Mouse (Mus musculus) neural tube, embryonic 11.5 days (tissue): ENCODE results near the gene Clcn5. TPM values are rescaled to one million over a fixed set of nuclear protein-coding genes. Genes with fewer than 3 reads are reported as not detected.

Experiments used
- ATAC-seq: fragments of 200-750 bp; cut with Nextera tagmentation; 2 replicates; pipeline ENCODE4 v1.8.0; 2017; ENCODE audit warnings: moderate number of reproducible peaks, mild to moderate bottlenecking, moderate TSS enrichment, moderate library complexity; ENCODE audit not compliant: insufficient read depth, low FRiP score, low TSS enrichment
- DNase-seq: peaks from one replicate; pipeline ENCODE4 v3.0.0-alpha.2; 2015; ENCODE audit warnings: low spot score
- H3K27ac ChIP-seq: fragments of 300-500 bp; sonication (generic); 2 replicates; pipeline ENCODE4 v1.5.1; 2014; ENCODE audit warnings: low read depth, mild to moderate bottlenecking, low read length
- H3K27me3 ChIP-seq: fragments of 300-500 bp; sonication (generic); 2 replicates; pipeline ENCODE4 v1.6.1; 2014; ENCODE audit warnings: mild to moderate bottlenecking, low read length, mixed read lengths; ENCODE audit not compliant: control insufficient read depth, insufficient read depth
- H3K36me3 ChIP-seq: fragments of 300-500 bp; sonication (generic); 2 replicates; pipeline ENCODE4 v1.6.1; 2014; ENCODE audit warnings: mild to moderate bottlenecking, low read length, moderate library complexity, mixed read lengths; ENCODE audit not compliant: control insufficient read depth, insufficient read depth
- H3K4me1 ChIP-seq: fragments of 300-500 bp; sonication (generic); 2 replicates; pipeline ENCODE4 v1.6.1; 2014; ENCODE audit warnings: low read length, mixed read lengths; ENCODE audit not compliant: control insufficient read depth, insufficient read depth
- H3K4me2 ChIP-seq: fragments of 300-500 bp; sonication (generic); 2 replicates; pipeline ENCODE4 v1.6.1; 2014; ENCODE audit warnings: low read depth, mild to moderate bottlenecking, moderate library complexity
- H3K4me3 ChIP-seq: fragments of 300-500 bp; sonication (generic); 2 replicates; pipeline ENCODE4 v1.5.1; 2014; ENCODE audit warnings: low read depth, low read length
- H3K9ac ChIP-seq: fragments of 300-500 bp; sonication (generic); 2 replicates; pipeline ENCODE4 v1.6.1; 2014; ENCODE audit warnings: mild to moderate bottlenecking, low read length
- H3K9me3 ChIP-seq: fragments of 300-500 bp; sonication (generic); 2 replicates; pipeline ENCODE4 v1.6.1; 2016; ENCODE audit warnings: low read length; ENCODE audit not compliant: control insufficient read depth
- WGBS: fragments of 180-500 bp; shearing (Covaris S2); extraction: QIAGEN DNeasy Blood & Tissue Kit; methylation state at CpG from one replicate; pipeline ENCODE4 v1.1.7; 2014; 5-methylcytosine and 5-hydroxymethylcytosine counted together
- polyA plus RNA-seq: library from polyadenylated mRNA; unstranded; fragments of >200 nt; fragmentation: Nextera tagmentation; extraction: Ambion mirVana; gene quantifications from 2 replicates; pipeline ENCODE4 v1.2.1, GENCODE M21; 2014

The Clcn5 gene
- polyA plus RNA-seq, 1 experiment from 2014 or later = 24.5 TPM

DNA sequence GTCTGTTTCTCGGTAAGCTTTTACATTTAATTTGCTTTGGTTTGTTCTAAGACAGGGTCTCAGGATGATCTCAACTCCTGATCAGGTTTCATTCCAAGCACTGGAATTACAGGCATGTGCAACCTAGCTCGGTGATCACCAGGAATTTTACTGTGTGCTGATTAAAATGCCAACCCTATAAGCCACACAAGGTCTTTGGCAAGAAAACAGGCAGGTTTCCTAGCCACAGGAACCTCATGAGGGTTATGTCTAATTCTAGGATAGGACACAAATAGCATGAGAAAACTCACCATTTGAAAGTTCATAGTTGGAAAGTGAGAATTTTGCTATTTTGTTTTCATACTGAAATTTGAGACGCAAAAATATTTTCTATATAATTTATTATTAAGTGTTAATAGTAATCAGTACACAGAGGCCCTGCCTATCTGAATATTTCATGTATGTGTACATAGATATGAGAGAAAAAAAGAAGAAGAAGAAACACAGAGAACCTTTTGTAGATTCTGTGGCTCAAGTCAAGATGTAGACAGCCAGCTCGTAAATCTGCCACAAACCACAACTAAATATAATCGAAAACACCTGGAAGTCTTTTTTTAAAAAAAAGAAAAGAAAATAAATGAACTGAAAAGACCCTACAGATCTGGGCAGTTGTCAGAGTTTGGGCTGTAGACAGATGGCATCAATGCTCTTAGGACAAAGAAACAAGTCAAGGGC, 58.6 kb downstream of the Clcn5 start:
- no peaks in the 10 kb centered on the region for H3K4me1 ChIP-seq
- H3K27me3 ChIP-seq = no peaks in the 10 kb centered on the region
- no peaks in the 10 kb centered on the region for H3K9me3 ChIP-seq
- H3K9ac ChIP-seq = no peak overlapping the region
- no peak overlapping the region for H3K4me2 ChIP-seq
- H3K36me3 ChIP-seq = no peaks in the 10 kb centered on the region
- ATAC-seq (no peak), DNase-seq (no peak)
- no peak overlapping the region for H3K4me3 ChIP-seq
- WGBS = 70% methylated on average over 5 of the region's 5 CpGs
- H3K27ac ChIP-seq = no peak overlapping the region

DNA sequence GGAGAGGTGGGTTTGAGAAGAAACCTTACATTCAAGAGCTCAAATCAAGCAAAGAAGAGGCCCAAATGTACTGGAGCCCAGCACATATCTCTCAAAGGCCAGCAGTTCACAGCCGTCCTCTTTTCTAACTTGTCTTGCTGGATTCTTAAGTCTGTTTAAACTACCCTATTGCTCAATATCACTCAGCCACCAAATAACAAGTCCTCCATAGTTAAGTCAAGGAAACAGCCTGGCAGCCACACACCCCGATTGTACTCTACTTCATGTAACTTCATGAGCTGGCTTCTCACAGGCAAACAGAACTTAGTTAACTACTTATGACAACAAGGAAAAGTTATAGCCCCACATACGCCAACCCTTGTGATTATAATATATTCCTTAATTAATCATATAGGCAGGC, 59.4 kb downstream of the Clcn5 start:
- no peak for DNase-seq
- Histone ChIP-seq H3K9me3 (no peaks in the 10 kb centered on the region), H3K36me3 (no peaks in the 10 kb centered on the region), H3K4me3 (no peak overlapping the region), H3K27me3 (no peaks in the 10 kb centered on the region), H3K4me1 (no peaks in the 10 kb centered on the region), H3K4me2 (no peak overlapping the region), H3K9ac (no peak overlapping the region), H3K27ac (no peak overlapping the region)
- no peak for ATAC-seq
- 85% methylated on average over 3 of the region's 3 CpGs for WGBS

DNA sequence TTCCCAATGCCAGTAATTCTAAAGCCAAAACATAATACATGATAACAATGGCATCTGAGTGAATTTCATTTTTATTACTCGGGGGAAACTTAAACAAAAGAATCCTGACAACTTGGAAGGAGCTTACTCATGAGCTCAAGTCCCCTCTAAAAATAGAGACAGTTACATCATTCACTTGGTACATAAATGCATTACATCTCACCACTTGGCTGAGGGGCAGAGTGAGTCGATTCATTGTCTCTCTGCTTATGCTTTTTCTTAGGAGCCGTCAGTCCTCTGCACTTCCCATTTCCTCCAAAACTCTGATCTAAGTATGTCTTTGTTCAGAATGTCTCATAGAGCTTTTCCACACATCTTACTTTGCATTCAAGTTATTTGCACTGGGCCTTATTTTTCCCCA, 63.1 kb downstream of the Clcn5 start:
- Histone ChIP-seq H3K4me1 (no peaks in the 10 kb centered on the region), H3K4me2 (no peak overlapping the region), H3K27ac (no peak overlapping the region), H3K9ac (no peak overlapping the region), H3K9me3 (no peaks in the 10 kb centered on the region), H3K36me3 (no peaks in the 10 kb centered on the region), H3K27me3 (no peaks in the 10 kb centered on the region), H3K4me3 (no peak overlapping the region)
- ATAC-seq (no peak), DNase-seq (no peak)
- 81% methylated on average over 3 of the region's 3 CpGs for WGBS

DNA sequence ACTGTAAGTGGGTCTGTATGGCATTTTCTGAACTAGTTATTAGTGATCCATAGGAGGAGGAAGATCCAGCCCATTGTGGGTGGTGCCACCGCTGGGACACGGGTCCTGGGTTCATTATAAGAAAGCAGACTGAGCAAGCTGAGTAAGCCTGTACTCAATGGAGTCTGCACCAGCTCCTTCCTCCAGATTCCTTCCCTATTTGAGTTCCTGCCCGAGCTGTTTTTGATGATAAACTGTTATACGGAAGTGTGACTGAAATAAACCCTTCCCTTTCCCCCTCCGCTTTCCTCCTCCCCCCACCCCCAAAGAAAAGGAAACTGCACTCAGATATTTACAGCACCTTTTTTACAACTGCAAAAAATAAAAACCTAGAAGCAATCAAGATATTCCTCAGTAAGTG, 115.1 kb downstream of the Clcn5 start:
- 82% methylated on average over 5 of the region's 5 CpGs for WGBS
- Histone ChIP-seq H3K4me2 (no peak overlapping the region), H3K27ac (no peak overlapping the region), H3K9me3 (no peaks in the 10 kb centered on the region), H3K4me1 (no peaks in the 10 kb centered on the region), H3K9ac (no peak overlapping the region), H3K36me3 (no peaks in the 10 kb centered on the region), H3K27me3 (no peaks in the 10 kb centered on the region), H3K4me3 (no peak overlapping the region)
- ATAC-seq (no peak), DNase-seq (no peak)

DNA sequence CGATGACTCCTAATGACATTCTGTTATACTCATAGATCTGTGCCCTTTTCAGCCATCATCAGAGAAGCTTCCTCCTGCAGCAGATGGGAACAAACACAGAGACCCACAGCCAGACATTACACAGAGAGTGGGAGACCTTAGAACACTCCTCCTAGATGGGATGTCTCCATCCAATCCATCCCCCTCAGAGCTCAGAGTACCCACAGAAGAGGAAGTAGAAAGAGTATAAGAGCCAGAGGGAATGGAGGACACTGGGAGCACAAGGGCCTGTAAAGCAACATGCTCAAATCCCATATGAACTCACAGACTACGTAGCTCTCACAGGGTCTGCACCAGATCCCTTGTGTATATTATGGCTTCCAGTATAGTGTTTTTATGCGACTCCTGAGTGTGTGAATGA, 115.6 kb downstream of the Clcn5 start:
- Histone ChIP-seq H3K36me3 (no peaks in the 10 kb centered on the region), H3K27ac (no peak overlapping the region), H3K27me3 (no peaks in the 10 kb centered on the region), H3K4me3 (no peak overlapping the region), H3K4me1 (no peaks in the 10 kb centered on the region), H3K9me3 (no peaks in the 10 kb centered on the region), H3K4me2 (no peak overlapping the region), H3K9ac (no peak overlapping the region)
- DNase-seq (no peak), ATAC-seq (no peak)
- WGBS = 93% methylated on average over 3 of the region's 3 CpGs

DNA sequence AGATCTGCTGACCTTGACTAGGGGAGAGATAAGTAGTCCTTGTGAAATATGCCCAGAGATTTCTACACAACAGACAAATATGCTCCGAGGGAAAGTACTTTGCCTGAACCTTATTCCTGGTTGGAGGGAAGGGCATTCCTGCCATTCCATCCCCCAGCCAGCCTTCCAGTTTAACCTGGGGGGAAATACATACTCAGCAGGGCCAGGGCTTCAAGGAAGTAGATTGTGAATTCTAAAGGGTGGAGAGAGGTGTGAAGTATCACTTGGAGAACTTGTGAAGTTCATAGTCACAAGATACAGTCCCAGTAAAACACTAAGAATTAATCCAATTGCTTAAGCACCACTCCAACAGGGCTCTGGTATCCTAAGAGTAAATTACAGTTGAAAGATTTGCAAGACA, 121.3 kb downstream of the Clcn5 start:
- ATAC-seq = no peak
- Histone ChIP-seq H3K4me2 (no peak overlapping the region), H3K4me1 (no peaks in the 10 kb centered on the region), H3K27me3 (no peaks in the 10 kb centered on the region), H3K4me3 (no peak overlapping the region), H3K9ac (no peak overlapping the region), H3K27ac (no peak overlapping the region), H3K36me3 (no peaks in the 10 kb centered on the region), H3K9me3 (no peaks in the 10 kb centered on the region)
- WGBS = 47% methylated on average over 1 of the region's 1 CpGs
- DNase-seq = no peak

DNA sequence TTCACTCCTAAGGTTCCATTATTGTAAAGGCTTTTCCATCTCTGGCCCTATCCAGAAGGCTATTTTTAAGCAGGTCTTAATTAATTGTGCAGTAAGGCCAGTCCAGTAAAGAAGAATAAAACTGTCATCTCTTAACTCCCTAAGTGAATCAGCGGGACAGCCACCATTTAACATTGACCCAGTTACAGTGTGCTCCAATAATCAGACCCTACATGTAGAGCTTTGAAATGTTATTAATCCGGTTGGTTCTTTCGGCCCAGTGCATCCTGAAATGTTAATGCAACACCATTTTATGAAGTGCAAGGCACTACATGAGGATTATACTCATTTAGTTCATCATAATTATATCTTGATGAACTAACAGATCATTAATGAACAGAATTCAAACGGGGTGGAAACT, 128.3 kb downstream of the Clcn5 start:
- WGBS = 96% methylated on average over 4 of the region's 4 CpGs
- ATAC-seq (no peak), DNase-seq (no peak)
- no peaks in the 10 kb centered on the region for H3K36me3 ChIP-seq
- no peaks in the 10 kb centered on the region for H3K9me3 ChIP-seq
- H3K27ac ChIP-seq = no peak overlapping the region
- no peak overlapping the region for H3K4me3 ChIP-seq
- no peak overlapping the region for H3K9ac ChIP-seq
- no peaks in the 10 kb centered on the region for H3K27me3 ChIP-seq
- H3K4me2 ChIP-seq = no peak overlapping the region
- no peaks in the 10 kb centered on the region for H3K4me1 ChIP-seq

DNA sequence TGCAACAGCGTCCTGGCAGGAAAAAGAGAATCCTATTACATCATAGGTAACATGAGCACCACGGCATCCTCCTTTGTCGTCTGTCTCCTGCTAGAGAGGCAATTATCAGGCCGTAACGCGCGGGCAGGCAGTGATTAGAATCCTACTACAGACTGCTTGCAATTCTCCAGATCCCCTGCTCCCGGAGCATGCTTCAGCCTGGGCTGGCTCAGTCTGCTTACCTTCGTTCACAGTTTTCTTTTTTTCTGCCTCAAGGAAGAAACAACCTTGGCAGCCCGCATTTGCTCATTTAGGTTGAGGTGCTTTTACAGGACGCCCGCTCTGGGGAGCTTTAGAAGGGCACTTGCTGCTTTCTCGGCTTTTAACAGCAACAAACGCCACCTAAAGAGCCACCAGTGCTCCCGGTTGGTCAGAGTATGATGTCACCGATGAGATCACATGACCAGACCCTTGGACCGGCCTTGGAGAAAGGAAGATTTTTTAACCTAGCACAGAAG, 130.8 kb downstream of the Clcn5 start:
- H3K4me3 ChIP-seq = peak overlapping the region; percentile 38
- peak overlapping the region; percentile 42 for H3K4me2 ChIP-seq
- H3K9me3 ChIP-seq = no peaks in the 10 kb centered on the region
- H3K36me3 ChIP-seq = no peaks in the 10 kb centered on the region
- H3K9ac ChIP-seq = peak overlapping the region; percentile 60
- no peaks in the 10 kb centered on the region for H3K27me3 ChIP-seq
- no peaks in the 10 kb centered on the region for H3K4me1 ChIP-seq
- ATAC-seq (peak; percentile 93), DNase-seq (peak; percentile 69)
- H3K27ac ChIP-seq = peak overlapping the region; percentile 75
- 16% methylated on average over 17 of the region's 17 CpGs for WGBS
